Mouse (Mus musculus) small intestine, adult 2 months (tissue): Measurements from ENCODE around the gene Tmem45a. TPM values are rescaled to one million over a fixed set of nuclear protein-coding genes. Genes with fewer than 3 reads are reported as not detected.
A peak's percentile ranks its signal among the peaks of the same experiment; 100 is the strongest.

Experiments used
- H3K27ac ChIP-seq: fragments of 200-500 bp; 2 replicates; pipeline ENCODE4 v1.5.1; 2012; ENCODE audit warnings: low read depth, low read length, control low read depth, inconsistent platforms; ENCODE audit not compliant: insufficient read depth
- H3K27me3 ChIP-seq: fragments of 200-500 bp; 2 replicates; pipeline ENCODE4 v1.6.1; 2012; ENCODE audit warnings: mild to moderate bottlenecking, moderate library complexity, low read length, inconsistent platforms; ENCODE audit not compliant: control insufficient read depth, insufficient read depth
- H3K36me3 ChIP-seq: fragments of 200-500 bp; 2 replicates; pipeline ENCODE4 v1.6.1; 2012; ENCODE audit warnings: mild to moderate bottlenecking, low read length, control low read depth, inconsistent platforms; ENCODE audit not compliant: control insufficient read depth, insufficient read depth
- H3K4me1 ChIP-seq: fragments of 200-500 bp; 2 replicates; pipeline ENCODE4 v1.6.1; 2012; ENCODE audit warnings: low read length, inconsistent platforms, mixed read lengths; ENCODE audit not compliant: control insufficient read depth, insufficient read depth, insufficient read length
- H3K4me3 ChIP-seq: fragments of 200-500 bp; 2 replicates; pipeline ENCODE4 v1.5.1; 2012; ENCODE audit warnings: low read depth, mild to moderate bottlenecking, control low read depth, inconsistent platforms, low read length, moderate library complexity
- CTCF ChIP-seq: fragments of 200-500 bp; IDR thresholded peaks from 2 replicates; pipeline ENCODE4 v1.5.1; 2012; ENCODE audit warnings: low read depth, mild to moderate bottlenecking, control low read depth, inconsistent platforms, low read length, moderate library complexity, mixed read lengths; ENCODE audit not compliant: insufficient replicate concordance, insufficient read length; ENCODE audit errors: extremely low read depth
- POLR2A ChIP-seq: fragments of 200-500 bp; IDR thresholded peaks from 2 replicates; pipeline ENCODE4 v1.6.1; 2012; ENCODE audit warnings: low read depth, mild to moderate bottlenecking, control low read depth, inconsistent platforms, low read length, moderate library complexity
- WGBS: fragments of 180-500 bp; shearing (Covaris S2); methylation state at CpG from one replicate; pipeline ENCODE4 v1.1.7; 2018; 5-methylcytosine and 5-hydroxymethylcytosine counted together
- polyA plus RNA-seq: library from polyadenylated mRNA; depleted of rRNA; stranded (reverse); fragments of >200 nt; gene quantifications from 2 replicates; pipeline ENCODE4 v1.2.3, GENCODE M21; 2012

The Tmem45a gene
- polyA plus RNA-seq, 1 experiment = 0.25 TPM

DNA sequence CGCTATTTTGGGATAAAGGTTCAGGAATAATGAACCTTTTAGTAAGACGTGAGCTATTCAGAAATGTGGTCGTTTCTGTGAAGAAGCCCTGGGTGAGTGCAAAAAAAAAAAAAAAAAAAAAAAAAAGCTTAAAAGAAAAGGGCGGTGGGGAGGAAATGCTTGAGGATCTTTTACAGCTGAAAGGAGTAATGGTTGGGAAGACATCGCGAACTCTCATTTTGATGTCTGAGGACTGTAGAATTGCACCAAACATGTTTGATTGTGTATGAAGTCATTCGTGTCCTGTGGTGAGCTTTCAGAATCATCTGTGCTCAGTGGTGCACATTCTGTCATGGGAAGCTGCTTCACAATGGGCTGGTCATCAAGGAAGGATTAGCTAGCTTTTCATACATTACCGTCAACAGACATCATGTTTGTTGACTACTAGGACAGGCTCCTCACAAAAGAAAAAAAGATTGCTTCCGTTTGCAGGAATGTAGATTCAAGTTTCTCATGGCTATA is 700 bp upstream of the Tmem45a start:
- H3K36me3 ChIP-seq = no peaks in the 10 kb centered on the region
- TF ChIP-seq POLR2A (no peak), CTCF (no peak)
- 0 out of 2 replicates have a peak, but pooled peaks cover 4% of the 10 kb centered on the region for H3K27me3 ChIP-seq
- H3K4me3 ChIP-seq = peak overlapping the region; percentile 61; the same call in 1 of the 2 replicates
- 33% methylated on average over 9 of the region's 9 CpGs for WGBS
- H3K4me1 ChIP-seq = 0 out of 2 replicates have a peak, but pooled peaks cover 4% of the 10 kb centered on the region
- H3K27ac ChIP-seq = no peak overlapping the region

DNA sequence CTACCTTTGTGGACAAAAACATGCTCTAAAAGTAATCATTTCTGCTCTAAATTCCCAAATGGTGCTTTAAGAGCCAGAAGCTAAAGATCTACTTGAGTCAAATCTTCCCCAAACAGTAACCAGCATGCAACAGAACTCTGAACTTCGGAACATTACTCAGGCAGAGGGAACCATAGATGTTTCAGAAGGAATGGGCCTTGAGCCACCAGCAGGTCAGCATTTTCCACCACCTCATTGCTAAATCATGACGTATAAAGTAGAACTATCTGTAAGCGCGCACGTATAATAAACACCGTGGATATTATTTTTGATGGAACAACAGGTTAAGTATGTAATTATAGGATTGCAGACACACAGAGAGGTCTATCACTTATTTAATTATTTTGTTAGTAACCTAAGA is 1.2 kb downstream of the Tmem45a start:
- Histone ChIP-seq H3K4me1 (0 out of 2 replicates have a peak, but pooled peaks cover 4% of the 10 kb centered on the region), H3K36me3 (no peaks in the 10 kb centered on the region), H3K4me3 (no peak overlapping the region), H3K27me3 (0 out of 2 replicates have a peak, but pooled peaks cover 4% of the 10 kb centered on the region), H3K27ac (no peak overlapping the region)
- WGBS = 90% methylated on average over 6 of the region's 6 CpGs
- TF ChIP-seq POLR2A (no peak), CTCF (no peak)

DNA sequence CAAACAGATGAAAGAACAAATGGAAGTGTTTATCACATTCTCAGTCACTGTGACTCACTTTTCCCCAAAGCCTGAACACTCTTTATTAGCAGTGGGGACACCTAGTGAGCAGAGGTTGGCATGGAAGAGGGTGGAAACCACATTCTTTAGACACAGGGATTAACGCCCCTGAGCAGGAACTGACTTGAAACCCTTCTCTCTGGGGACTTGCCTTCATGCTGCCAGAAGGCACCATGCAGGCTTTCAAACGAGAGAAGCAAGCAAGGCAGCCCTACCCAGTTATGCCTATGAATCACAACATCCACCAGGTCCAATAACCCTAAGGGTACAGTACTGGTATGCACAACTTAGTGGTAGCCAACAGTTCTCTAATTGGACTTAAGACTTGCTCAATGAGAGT is 12.6 kb downstream of the Tmem45a start:
- TF ChIP-seq POLR2A (no peak), CTCF (no peak)
- Histone ChIP-seq H3K4me3 (no peak overlapping the region), H3K36me3 (no peaks in the 10 kb centered on the region), H3K27ac (no peak overlapping the region), H3K27me3 (no peaks in the 10 kb centered on the region), H3K4me1 (no peaks in the 10 kb centered on the region)
- 47% methylated on average over 2 of the region's 2 CpGs for WGBS

DNA sequence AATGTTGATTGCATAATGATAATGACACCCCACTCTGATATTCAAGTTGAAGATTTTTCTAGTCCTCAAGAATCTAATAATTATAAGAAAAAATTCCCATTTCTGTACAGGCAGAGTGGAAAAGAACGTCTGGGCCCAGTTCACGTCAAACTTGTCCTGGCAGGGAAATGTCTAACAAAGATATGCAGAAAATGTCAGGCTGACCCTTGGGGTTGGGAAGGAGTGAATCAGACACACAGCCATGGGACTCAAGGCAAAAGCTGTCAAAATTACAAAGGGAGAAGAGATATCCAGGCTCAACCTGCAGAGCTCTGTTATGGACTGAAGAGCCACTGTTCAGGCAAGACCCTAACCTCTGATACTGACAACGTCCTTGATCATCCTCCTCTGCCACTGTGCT is 15.5 kb downstream of the Tmem45a start:
- no peak for TF ChIP-seq CTCF
- no peak for TF ChIP-seq POLR2A
- Histone ChIP-seq H3K27me3 (no peaks in the 10 kb centered on the region), H3K4me3 (no peak overlapping the region), H3K27ac (no peak overlapping the region), H3K4me1 (no peaks in the 10 kb centered on the region), H3K36me3 (no peaks in the 10 kb centered on the region)
- WGBS = 71% methylated on average over 3 of the region's 3 CpGs

GRCm38 (mm10) chr16:56868361-56868760 is 17.6 kb downstream of the Tmem45a start:
- TF ChIP-seq POLR2A (no peak), CTCF (no peak)
- Histone ChIP-seq H3K4me3 (no peak overlapping the region), H3K27me3 (no peaks in the 10 kb centered on the region), H3K4me1 (no peaks in the 10 kb centered on the region), H3K27ac (no peak overlapping the region), H3K36me3 (no peaks in the 10 kb centered on the region)
- 69% methylated on average over 5 of the region's 5 CpGs for WGBS

DNA sequence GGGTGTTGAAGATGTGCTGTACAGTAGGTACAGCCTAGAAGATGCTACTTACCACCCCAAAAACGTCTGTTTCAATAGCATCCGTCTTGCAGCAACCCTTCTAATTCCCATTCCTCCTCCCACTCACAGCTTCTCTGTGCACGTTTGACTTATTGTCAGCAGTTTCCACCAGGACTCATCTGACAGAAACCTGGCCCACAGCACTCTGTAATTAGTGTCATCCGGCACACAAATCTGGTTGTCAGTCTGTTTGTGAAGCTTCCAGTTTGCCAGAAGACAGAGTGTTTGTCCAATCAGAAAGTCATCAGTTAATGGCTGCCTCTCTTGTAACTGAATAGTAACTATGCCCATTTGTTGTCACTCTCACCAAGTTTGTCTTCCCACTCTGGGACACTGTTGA is 18.4 kb downstream of the Tmem45a start:
- no peak overlapping the region for H3K27ac ChIP-seq
- WGBS = 74% methylated on average over 4 of the region's 4 CpGs
- no peak for TF ChIP-seq CTCF
- no peak for TF ChIP-seq POLR2A

GRCm38 (mm10) chr16:56852841-56853587 is 33.0 kb downstream of the Tmem45a start:
- no peaks in the 10 kb centered on the region for H3K27me3 ChIP-seq
- H3K4me1 ChIP-seq = no peaks in the 10 kb centered on the region
- WGBS = 54% methylated on average over 10 of the region's 10 CpGs
- no peak overlapping the region for H3K27ac ChIP-seq
- TF ChIP-seq CTCF = no peak
- no peak for TF ChIP-seq POLR2A
- H3K36me3 ChIP-seq = no peaks in the 10 kb centered on the region
- no peak overlapping the region for H3K4me3 ChIP-seq

More for the DNA sequence above, 18.4 kb downstream of the Tmem45a start:
- Histone ChIP-seq H3K36me3 (no peaks in the 10 kb centered on the region), H3K27me3 (no peaks in the 10 kb centered on the region), H3K4me1 (no peaks in the 10 kb centered on the region), H3K4me3 (no peak overlapping the region)
